Mouse (Mus musculus): Measurements from ENCODE around the gene Def6.

- TF ChIP-seq RAD21 (IDR thresholded peaks at IDR 0.05; ENCODE audit: low read depth, low read length) (no peak), POLR2A (IDR thresholded peaks at IDR 0.05; ENCODE audit: low read depth, low read length) (no peak), USF1 (IDR thresholded peaks at IDR 0.05; ENCODE audit: low read depth, low read length) (no peak), MAX (IDR thresholded peaks at IDR 0.05; ENCODE audit: low read length) (no peak), E2F4 (IDR thresholded peaks at IDR 0.05; ENCODE audit: insufficient replicate concordance, low read depth, low read length) (no peak), POLR2AphosphoS2 (IDR thresholded peaks at IDR 0.05; ENCODE audit: low read depth, low read length) (no peak), MAZ (IDR thresholded peaks at IDR 0.05; ENCODE audit: low read depth, low read length) (no peak), MAFK (IDR thresholded peaks at IDR 0.05; ENCODE audit: insufficient replicate concordance, low read length) (no peak), HCFC1 (IDR thresholded peaks at IDR 0.05; ENCODE audit: low read depth, low read length) (no peak), TCF12 (IDR thresholded peaks at IDR 0.05; ENCODE audit: low read depth, low read length) (no peak), RCOR1 (conservative IDR thresholded peaks at IDR 0.05; ENCODE audit: low read depth, low read length) (no peak), CTCF (conservative IDR thresholded peaks at IDR 0.05 in 1 of 2, IDR thresholded peaks at IDR 0.05 in 1 of 2; ENCODE audit: low read depth in 2 of 2, low read length in 2 of 2) (no peak), NRF1 (IDR thresholded peaks at IDR 0.05; ENCODE audit: low read depth, low read length) (no peak)
Measured at GRCm38 (mm10) chr17:28172690-28173089, 34.9 kb upstream of the Def6 start.
